Mouse (Mus musculus): ENCODE data around the gene Doc2b. TPM values are rescaled to one million over a fixed set of nuclear protein-coding genes. Genes with fewer than 3 reads are reported as not detected.
"Not testable (repeated sequence)": the region's sequence is repeated elsewhere in the genome, so short reads cannot be mapped to it uniquely, and the experiment has no call there.

The Doc2b gene
- polyA plus RNA-seq, 1 experiment from 2014 or later = 0.74 TPM

DNA sequence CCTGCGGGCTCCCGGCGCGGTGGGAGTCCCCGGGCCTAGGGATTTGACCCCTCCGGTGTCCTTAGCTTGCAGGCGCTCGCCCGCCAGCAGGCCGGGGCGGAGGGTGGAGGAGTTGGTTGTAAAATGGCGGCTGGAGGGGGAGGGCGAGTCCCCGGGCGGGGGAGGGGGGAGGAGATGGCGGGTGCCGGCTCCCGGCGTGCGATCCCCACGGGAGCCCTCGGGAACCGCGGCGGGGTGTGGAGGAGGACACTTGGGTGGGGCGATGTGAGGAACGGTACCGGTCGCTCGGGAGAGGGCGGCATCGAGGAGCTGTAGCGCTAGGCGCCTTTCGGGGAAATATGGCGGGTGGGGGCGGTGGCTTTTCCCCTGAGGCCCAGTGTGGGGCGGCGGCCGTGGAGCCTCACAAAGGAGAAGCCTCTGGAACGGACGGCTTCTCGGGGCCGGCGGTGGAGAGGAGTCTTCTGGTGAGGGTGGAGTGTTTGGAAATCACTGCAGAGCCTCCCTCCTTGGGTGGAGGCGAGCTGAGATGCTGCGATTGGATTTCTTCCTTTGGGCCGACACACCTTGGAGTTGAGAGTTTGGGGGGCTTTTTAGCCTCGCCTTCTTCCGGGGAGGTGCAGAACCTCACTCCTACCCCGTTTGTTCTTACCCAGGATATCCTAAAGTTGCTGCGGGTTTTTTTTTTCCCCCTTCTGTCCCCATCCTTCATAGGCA lies 62.5 kb downstream of the Doc2b start:
- peak; percentile 60 for ATAC-seq (ENCODE audit: borderline replicate concordance, extremely low read depth, low FRiP score, low TSS enrichment)
- Histone ChIP-seq H3K27me3 (no peaks in the 10 kb centered on the region), H3K36me3 (peaks cover 8% of the 10 kb centered on the region), H3K4me2 (peak overlapping the region; percentile 69), H3K9me3 (no peaks in the 10 kb centered on the region), H3K4me3 (peak overlapping the region; percentile 90), H3K4me1 (peaks cover 41% of the 10 kb centered on the region), H3K9ac (peak overlapping the region; percentile 99), H3K27ac (peak overlapping the region; percentile 97)
- WGBS = under 1% methylated on average over 49 of the region's 52 CpGs

DNA sequence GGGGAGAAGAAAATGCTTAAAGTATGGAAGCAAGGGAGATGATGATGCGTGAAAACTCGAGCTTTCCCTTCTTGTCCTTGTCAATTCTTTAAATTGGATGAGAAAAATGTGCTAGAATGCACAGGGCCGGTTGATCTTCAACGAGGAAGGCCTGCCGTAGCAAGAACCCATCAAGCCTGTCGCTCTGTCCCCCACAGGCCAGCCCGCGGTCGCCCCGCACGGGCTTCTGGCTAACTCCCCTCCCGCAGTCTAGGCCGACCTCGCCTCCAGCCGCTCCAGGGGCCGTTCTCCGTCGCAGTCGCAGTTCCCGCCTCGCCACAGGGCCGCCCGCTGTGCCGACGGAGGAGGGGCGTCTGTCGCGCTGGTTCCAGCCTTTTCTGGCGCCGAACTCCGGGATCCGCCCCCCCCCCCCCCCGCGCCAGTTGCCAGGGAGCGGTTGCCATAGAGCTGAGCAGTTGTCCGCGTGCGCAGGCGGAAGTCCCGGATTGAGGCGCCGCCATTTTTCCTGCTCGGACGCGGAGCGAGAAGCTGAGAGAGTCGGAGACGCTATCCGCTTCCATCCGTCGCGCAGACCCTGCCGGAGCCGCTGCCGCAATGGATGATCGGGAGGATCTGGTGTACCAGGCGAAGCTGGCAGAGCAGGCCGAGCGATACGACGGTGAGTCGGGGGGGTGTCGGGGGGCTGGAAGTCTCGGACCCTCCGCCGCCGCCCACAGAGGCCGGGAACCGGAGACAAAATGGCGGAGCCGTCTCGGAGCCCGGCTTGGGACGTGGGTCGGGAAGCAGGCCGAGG lies 63.2 kb downstream of the Doc2b start, which contains the start of gene Ywhae:
Ywhae (plus strand) TSS at position 436 of the 793 bp plus-strand sequence.
- H3K27ac ChIP-seq = peak within 1 kb of the TSS; percentile 97
- peaks cover 41% of the 10 kb centered on the region for H3K4me1 ChIP-seq
- ATAC-seq (ENCODE audit: borderline replicate concordance, extremely low read depth, low FRiP score, low TSS enrichment) = peak; percentile 97
- H3K9me3 ChIP-seq = no peaks in the 10 kb centered on the region
- H3K36me3 ChIP-seq = 0 out of 2 replicates have a peak, but pooled peaks cover under 1% of the 10 kb centered on the region
- H3K9ac ChIP-seq = peak within 1 kb of the TSS; percentile 99
- peak within 1 kb of the TSS; percentile 90 for H3K4me3 ChIP-seq
- no peaks in the 10 kb centered on the region for H3K27me3 ChIP-seq
- peak within 1 kb of the TSS; percentile 75 for H3K4me2 ChIP-seq
- under 1% methylated on average over 58 of the region's 76 CpGs for WGBS

DNA sequence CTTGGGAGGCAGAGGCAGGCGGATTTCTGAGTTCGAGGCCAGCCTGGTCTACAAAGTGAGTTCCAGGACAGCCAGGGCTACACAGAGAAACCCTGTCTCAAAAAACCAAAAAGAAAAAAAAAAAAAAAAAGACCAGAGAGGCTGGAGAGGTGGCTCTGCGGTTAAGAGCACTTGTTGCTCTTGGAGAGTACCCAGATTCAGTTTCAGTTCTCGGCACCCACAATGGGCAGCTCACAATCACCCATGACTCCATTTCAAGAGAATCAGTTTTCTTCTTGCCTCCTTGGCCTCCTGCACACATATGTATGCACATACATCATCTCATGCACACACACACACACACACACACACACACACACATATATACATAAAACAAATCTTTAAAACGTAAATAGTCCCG lies 68.2 kb downstream of the Doc2b start:
- WGBS = 76% methylated on average over 6 of the region's 6 CpGs
- H3K4me3 ChIP-seq; H3K27me3 ChIP-seq; H3K9me3 ChIP-seq; H3K27ac ChIP-seq; H3K9ac ChIP-seq; H3K36me3 ChIP-seq; H3K4me2 ChIP-seq; ATAC-seq (ENCODE audit: borderline replicate concordance, extremely low read depth, low FRiP score, low TSS enrichment): not testable (repeated sequence)
- peaks cover 15% of the 10 kb centered on the region for H3K4me1 ChIP-seq

DNA sequence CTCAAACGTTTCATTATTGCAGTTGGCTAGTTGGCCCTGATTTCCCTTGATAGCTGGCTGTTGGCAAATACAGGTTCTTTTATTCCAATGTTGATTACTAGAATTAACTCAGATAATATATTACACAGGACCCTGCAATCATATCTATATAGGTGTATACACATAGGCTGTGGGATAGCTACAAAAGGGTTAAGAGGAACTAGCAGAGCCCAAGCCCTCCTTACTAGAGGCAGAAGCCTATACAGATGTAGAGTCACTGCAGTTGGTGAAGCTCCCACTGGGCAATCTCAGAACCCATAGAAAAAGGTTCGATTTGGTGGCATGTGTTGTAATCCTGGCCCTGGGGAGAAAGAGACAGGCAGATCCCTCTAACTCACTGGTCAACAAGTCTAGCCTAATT lies 68.7 kb downstream of the Doc2b start:
- Histone ChIP-seq H3K4me2 (no peak overlapping the region), H3K27ac (no peak overlapping the region), H3K36me3 (no peaks in the 10 kb centered on the region), H3K4me3 (no peak overlapping the region), H3K27me3 (no peaks in the 10 kb centered on the region), H3K9ac (no peak overlapping the region), H3K9me3 (no peaks in the 10 kb centered on the region), H3K4me1 (peaks cover 11% of the 10 kb centered on the region)
- ATAC-seq (ENCODE audit: borderline replicate concordance, extremely low read depth, low FRiP score, low TSS enrichment) = no peak
- 54% methylated on average over 2 of the region's 2 CpGs for WGBS

DNA sequence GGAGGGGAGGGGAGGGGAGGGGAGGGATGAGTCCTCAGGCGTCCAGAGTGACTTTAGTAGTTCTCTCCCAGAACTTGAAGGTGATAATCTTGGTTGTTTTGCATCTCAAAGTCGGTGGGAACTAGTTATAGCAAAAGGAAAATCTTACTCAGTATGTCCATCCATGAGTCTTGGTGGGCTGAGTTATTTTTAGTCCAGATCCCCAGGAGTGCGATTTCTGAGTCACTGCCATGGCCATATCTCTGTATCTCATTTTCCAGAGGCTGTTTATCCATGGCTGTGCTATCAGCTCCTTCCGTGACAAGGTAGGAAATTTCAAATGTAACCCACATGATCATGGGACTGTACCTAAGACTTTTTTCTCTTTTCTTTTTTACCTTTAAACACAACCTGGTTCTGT lies 73.5 kb downstream of the Doc2b start:
- ATAC-seq (ENCODE audit: borderline replicate concordance, extremely low read depth, low FRiP score, low TSS enrichment) = no peak
- no peak overlapping the region for H3K27ac ChIP-seq
- H3K4me2 ChIP-seq = no peak overlapping the region
- peaks cover 4% of the 10 kb centered on the region; the same call in 1 of the 2 replicates for H3K9me3 ChIP-seq
- H3K27me3 ChIP-seq = no peaks in the 10 kb centered on the region
- no peak overlapping the region for H3K4me3 ChIP-seq
- WGBS = 38% methylated on average over 4 of the region's 4 CpGs
- no peak overlapping the region for H3K9ac ChIP-seq
- no peaks in the 10 kb centered on the region for H3K36me3 ChIP-seq
- 0 out of 2 replicates have a peak, but pooled peaks cover 5% of the 10 kb centered on the region for H3K4me1 ChIP-seq

Other genes with a start within 250 kb of the Doc2b start
- gene Pitpna, start 208.0 kb downstream of the Doc2b start, polyA plus RNA-seq (2015; fragmentation: Nextera tagmentation; extraction: Ambion mirVana) = 73.4 and 76.8 TPM in 2 replicates
- 26.0 TPM in 2 replicates for gene Inpp5k, start 165.1 kb downstream of the Doc2b start, polyA plus RNA-seq (2015; fragmentation: Nextera tagmentation; extraction: Ambion mirVana)
- 71.2 and 78.8 TPM in 2 replicates for gene Myo1c, start 145.5 kb downstream of the Doc2b start, polyA plus RNA-seq (2015; fragmentation: Nextera tagmentation; extraction: Ambion mirVana)
- gene Crk, start 116.8 kb downstream of the Doc2b start, polyA plus RNA-seq (2015; fragmentation: Nextera tagmentation; extraction: Ambion mirVana) = 113 and 118 TPM in 2 replicates
- gene Ywhae, start 63.2 kb downstream of the Doc2b start, polyA plus RNA-seq (2015; fragmentation: Nextera tagmentation; extraction: Ambion mirVana) = 953 and 961 TPM in 2 replicates
- 6.8 and 7.9 TPM in 2 replicates for gene Rph3al, start 142.4 kb upstream of the Doc2b start, polyA plus RNA-seq (2015; fragmentation: Nextera tagmentation; extraction: Ambion mirVana)
- gene 1700016K19Rik, start 203.9 kb upstream of the Doc2b start, polyA plus RNA-seq (2015; fragmentation: Nextera tagmentation; extraction: Ambion mirVana) = 5.7 and 5.9 TPM in 2 replicates
- gene Rflnb, start 231.7 kb upstream of the Doc2b start, polyA plus RNA-seq (2015; fragmentation: Nextera tagmentation; extraction: Ambion mirVana) = 49.1 and 49.6 TPM in 2 replicates

Measured in lung, embryonic 15.5 days (tissue).